Comparison of ENCODE assay signal across 24 mouse cellular contexts in the genomic region with DNA sequence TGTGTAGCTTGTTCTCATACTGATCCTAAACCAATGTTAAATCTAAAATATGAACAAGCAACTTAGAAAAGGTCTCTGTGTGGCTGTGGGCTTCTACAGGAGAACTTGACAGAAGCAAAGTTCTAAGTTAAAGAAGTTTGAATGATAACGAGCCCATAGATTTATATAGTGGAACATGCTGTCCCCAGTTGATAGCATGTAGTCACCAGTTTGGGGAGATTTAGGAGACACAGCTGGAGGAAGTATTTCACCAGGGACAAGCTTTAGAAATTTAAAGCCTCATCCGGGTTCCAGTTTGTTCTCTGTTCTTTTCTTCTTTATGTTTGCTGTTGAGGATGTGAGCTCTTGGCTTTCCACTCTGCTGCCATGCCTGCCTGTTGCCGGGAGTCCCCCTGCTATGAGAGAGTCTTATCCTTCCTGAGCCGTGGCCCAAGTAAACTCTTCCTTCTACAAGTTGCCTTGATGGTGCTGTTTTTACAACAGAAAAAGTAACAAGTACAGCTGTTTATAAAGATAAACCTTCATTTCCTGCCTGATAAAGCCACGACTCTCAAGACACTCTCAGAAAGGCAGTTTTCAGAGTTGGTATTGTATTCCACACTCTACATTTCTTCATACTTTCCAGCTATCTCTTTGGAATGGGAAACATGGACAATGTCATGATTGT.
DNase-seq lines count a peak whose midpoint lies in the region; ATAC-seq lines count a peak whose summit lies in the region.
"Had no signal": no experiment of that assay in that cellular context is flagged by ENCODE, and none has a peak within 500 bp of the region (broad histone marks: within the 10 kb centered on the region; RNA-seq: fewer than 3 reads in every experiment).

No protein-coding gene starts in this region.

- peak; percentile 57; the same call in 1 of the 2 replicates for ATAC-seq in liver, embryonic 11.5 days (replicated peaks; ENCODE audit: low FRiP score)
- peak; percentile 76 for ATAC-seq in megakaryocyte progenitor cell, adult 5-6 weeks (replicated peaks; ENCODE audit: poor library complexity)
- ATAC-seq: forebrain, embryonic 14.5 days; intestine, postnatal 0 days; midbrain, embryonic 13.5 days had no signal

- DNase-seq in heart, adult 11 months: peak; percentile 25
- no peak for DNase-seq in heart, postnatal 36 days
- no peak for DNase-seq in liver, embryonic 11.5 days (ENCODE audit: low spot score)
- no peak for DNase-seq in liver
- peak; percentile 25 for DNase-seq in c-Kit-positive CD71-positive TER-119-positive erythroid progenitor cells, embryonic 14.5 days (ENCODE audit: low spot score)
- DNase-seq in left cerebral cortex, postnatal 36 days (ENCODE audit: low spot score in 2 of 2): no peak
- no peak for DNase-seq in adrenal gland, adult 2 months
- DNase-seq: cerebellum, adult 9-10 months; cerebellum, postnatal 36 days; embryo, embryonic 11 days; gastrocnemius, postnatal 25 days; heart, adult 2 months; kidney, postnatal 25 days; left cerebral cortex, postnatal 4 days; lung, postnatal 10 days; right cerebral cortex, postnatal 14 days; thymus, postnatal 4 days had no signal

- no peaks in the 10 kb centered on the region for H3K9me3 ChIP-seq in liver, embryonic 11.5 days (ENCODE audit: control insufficient read depth, low read length)
- H3K9me3 ChIP-seq: embryonic facial prominence, embryonic 12.5 days; midbrain, embryonic 13.5 days had no signal

- no peaks in the 10 kb centered on the region for H3K27me3 ChIP-seq in liver, embryonic 11.5 days (replicated peaks; ENCODE audit: control insufficient read depth, insufficient read depth, low read length)
- H3K27me3 ChIP-seq: embryonic facial prominence, embryonic 12.5 days; midbrain, embryonic 13.5 days had no signal

- WGBS in liver, embryonic 11.5 days: 32% methylated on average over 5 of the region's 5 CpGs

- H3K9ac ChIP-seq in liver, embryonic 11.5 days (ENCODE audit: low read depth, low read length): no peak overlapping the region
- H3K9ac ChIP-seq: embryonic facial prominence, embryonic 12.5 days; hindbrain, embryonic 14.5 days; midbrain, embryonic 13.5 days had no signal

- H3K4me2 ChIP-seq in liver, embryonic 11.5 days: peak overlapping the region; percentile 33
- H3K4me2 ChIP-seq: embryonic facial prominence, embryonic 12.5 days; hindbrain, embryonic 14.5 days; midbrain, embryonic 13.5 days had no signal

- H3K4me3 ChIP-seq in liver, embryonic 11.5 days (ENCODE audit: low read depth, low read length): no peak overlapping the region
- H3K4me3 ChIP-seq: embryonic facial prominence, embryonic 12.5 days; heart, adult 2 months; left cerebral cortex, adult 2 months; midbrain, embryonic 13.5 days had no signal

- intact Hi-C loops in heart, postnatal 36 days (cut with DNase I): no loop called here
- intact Hi-C loops in left cerebral cortex, postnatal 36 days (cut with DNase I): no loop called here

- peak overlapping the region; percentile 50; the same call in 1 of the 2 replicates for H3K27ac ChIP-seq in liver, embryonic 11.5 days (ENCODE audit: low read depth, low read length)
- H3K27ac ChIP-seq: embryonic facial prominence, embryonic 12.5 days; heart, adult 2 months; hindbrain, embryonic 14.5 days; left cerebral cortex, adult 2 months; midbrain, embryonic 13.5 days had no signal

- H3K36me3 ChIP-seq in liver, embryonic 11.5 days (ENCODE audit: control insufficient read depth, insufficient read depth, low read length): no peaks in the 10 kb centered on the region
- H3K36me3 ChIP-seq: embryonic facial prominence, embryonic 12.5 days; midbrain, embryonic 13.5 days had no signal

- H3K4me1 ChIP-seq in liver, embryonic 11.5 days (replicated peaks; ENCODE audit: control insufficient read depth, insufficient read depth, low read length): peaks cover 10% of the 10 kb centered on the region

Comparison
In these comparisons a context has a peak if more than half of its experiments do, and no peak if none do; other contexts are left out.
1. DNase-seq: peak in heart, adult 11 months (single experiment) and c-Kit-positive CD71-positive TER-119-positive erythroid progenitor cells, embryonic 14.5 days (single experiment); none in heart, postnatal 36 days (0 of 2), liver, embryonic 11.5 days (single experiment), liver (single experiment), left cerebral cortex, postnatal 36 days (0 of 2) and adrenal gland, adult 2 months (single experiment).